Mouse (Mus musculus) heart, embryonic 10.5 days (tissue): ENCODE results near the gene Serpina1e. TPM values are rescaled to one million over a fixed set of nuclear protein-coding genes. Genes with fewer than 3 reads are reported as not detected.
"Not testable (repeated sequence)": the region's sequence is repeated elsewhere in the genome, so short reads cannot be mapped to it uniquely, and the experiment has no call there.

Experiments
- DNase-seq: peaks from one replicate; pipeline ENCODE4 v3.0.0-alpha.2; 2017; ENCODE audit warnings: low spot score
- H3K27ac ChIP-seq: fragments of 300-500 bp; sonication (generic); 2 replicates; pipeline ENCODE4 v1.5.1; 2016; ENCODE audit warnings: mild to moderate bottlenecking
- H3K27me3 ChIP-seq: fragments of 300-500 bp; sonication (generic); 2 replicates; pipeline ENCODE4 v1.6.1; 2016; ENCODE audit warnings: mild to moderate bottlenecking; ENCODE audit not compliant: poor library complexity, insufficient read depth, severe bottlenecking
- H3K36me3 ChIP-seq: fragments of 300-500 bp; sonication (generic); 2 replicates; pipeline ENCODE4 v1.6.1; 2016; ENCODE audit warnings: mild to moderate bottlenecking, moderate library complexity
- H3K4me1 ChIP-seq: fragments of 300-500 bp; sonication (generic); 2 replicates; pipeline ENCODE4 v1.6.1; 2016; ENCODE audit warnings: mild to moderate bottlenecking
- H3K4me3 ChIP-seq: fragments of 300-500 bp; sonication (generic); 2 replicates; pipeline ENCODE4 v1.5.1; 2016; ENCODE audit warnings: mild to moderate bottlenecking, moderate library complexity
- H3K9me3 ChIP-seq: fragments of 300-500 bp; sonication (generic); 2 replicates; pipeline ENCODE4 v1.6.1; 2016; ENCODE audit warnings: mild to moderate bottlenecking, moderate library complexity
- WGBS: fragments of 180-500 bp; shearing (Covaris S2); methylation state at CpG from one replicate; pipeline ENCODE4 v1.1.7; 2016; 5-methylcytosine and 5-hydroxymethylcytosine counted together
- polyA plus RNA-seq: library from polyadenylated mRNA; unstranded; fragments of >200 nt; fragmentation: Nextera tagmentation; extraction: Ambion mirVana; gene quantifications from 2 replicates; pipeline ENCODE4 v1.2.1, GENCODE M21; 2016

The Serpina1e gene
- polyA plus RNA-seq, 1 experiment from 2014 or later, result 6.2 TPM

- Histone ChIP-seq H3K4me1 (no peaks in the 10 kb centered on the region), H3K27me3 (peaks cover 8% of the 10 kb centered on the region; the same call in 1 of the 2 replicates), H3K4me3 (no peak overlapping the region), H3K27ac (no peak overlapping the region), H3K9me3 (no peaks in the 10 kb centered on the region), H3K36me3 (no peaks in the 10 kb centered on the region)
- WGBS, result 57% methylated on average over 4 of the region's 4 CpGs
- no peak for DNase-seq
Measured at GRCm38 (mm10) chr12:103984935-103985334, 26.2 kb upstream of the Serpina1e start.

GRCm38 (mm10) chr12:103981646-103982360 is 23.0 kb upstream of the Serpina1e start:
- 58% methylated on average over 7 of the region's 7 CpGs for WGBS
- Histone ChIP-seq H3K36me3 (no peaks in the 10 kb centered on the region), H3K4me1 (no peaks in the 10 kb centered on the region), H3K27ac (no peak overlapping the region), H3K27me3 (no peaks in the 10 kb centered on the region; the same call in 1 of the 2 replicates), H3K4me3 (no peak overlapping the region), H3K9me3 (no peaks in the 10 kb centered on the region)
- DNase-seq, result no peak

- no peaks in the 10 kb centered on the region for H3K4me1 ChIP-seq
- WGBS, result 77% methylated on average over 10 of the region's 10 CpGs
- H3K4me3 ChIP-seq, result no peak overlapping the region
- no peak for DNase-seq
- H3K27me3 ChIP-seq, result no peaks in the 10 kb centered on the region
- no peak overlapping the region for H3K27ac ChIP-seq
- H3K36me3 ChIP-seq, result no peaks in the 10 kb centered on the region
- no peaks in the 10 kb centered on the region for H3K9me3 ChIP-seq
Measured at GRCm38 (mm10) chr12:103978294-103978693, 19.5 kb upstream of the Serpina1e start.

GRCm38 (mm10) chr12:103977846-103978245 is 19.1 kb upstream of the Serpina1e start:
- no peaks in the 10 kb centered on the region for H3K4me1 ChIP-seq
- WGBS, result 36% methylated on average over 5 of the region's 5 CpGs
- H3K4me3 ChIP-seq, result no peak overlapping the region
- H3K9me3 ChIP-seq, result no peaks in the 10 kb centered on the region
- H3K27ac ChIP-seq, result no peak overlapping the region
- no peak for DNase-seq
- H3K36me3 ChIP-seq, result no peaks in the 10 kb centered on the region
- no peaks in the 10 kb centered on the region for H3K27me3 ChIP-seq

GRCm38 (mm10) chr12:103977060-103977459 is 18.3 kb upstream of the Serpina1e start:
- Histone ChIP-seq H3K27ac (no peak overlapping the region), H3K27me3 (no peaks in the 10 kb centered on the region), H3K9me3 (no peaks in the 10 kb centered on the region), H3K36me3 (no peaks in the 10 kb centered on the region), H3K4me3 (no peak overlapping the region), H3K4me1 (no peaks in the 10 kb centered on the region)
- 64% methylated on average over 3 of the region's 3 CpGs for WGBS
- DNase-seq, result no peak

- Histone ChIP-seq H3K27me3 (no peaks in the 10 kb centered on the region), H3K36me3 (no peaks in the 10 kb centered on the region), H3K4me1 (no peaks in the 10 kb centered on the region), H3K27ac (no peak overlapping the region), H3K4me3 (no peak overlapping the region), H3K9me3 (no peaks in the 10 kb centered on the region)
- 89% methylated on average over 4 of the region's 4 CpGs for WGBS
- no peak for DNase-seq
Measured at GRCm38 (mm10) chr12:103971080-103971479, 12.3 kb upstream of the Serpina1e start.

- no peak for DNase-seq
- Histone ChIP-seq H3K9me3 (no peaks in the 10 kb centered on the region), H3K4me1 (no peaks in the 10 kb centered on the region), H3K27ac (no peak overlapping the region), H3K4me3 (no peak overlapping the region), H3K27me3 (no peaks in the 10 kb centered on the region), H3K36me3 (no peaks in the 10 kb centered on the region)
- WGBS, result 86% methylated on average over 9 of the region's 9 CpGs
Measured at GRCm38 (mm10) chr12:103969577-103970116, 10.9 kb upstream of the Serpina1e start.

- Histone ChIP-seq H3K4me3 (no peak overlapping the region), H3K4me1 (no peaks in the 10 kb centered on the region), H3K9me3 (no peaks in the 10 kb centered on the region), H3K27me3 (no peaks in the 10 kb centered on the region), H3K36me3 (no peaks in the 10 kb centered on the region), H3K27ac (no peak overlapping the region)
- no peak for DNase-seq
- WGBS, result 70% methylated on average over 3 of the region's 3 CpGs
Measured at GRCm38 (mm10) chr12:103966761-103967160, 8.0 kb upstream of the Serpina1e start.

- 81% methylated on average over 4 of the region's 4 CpGs for WGBS
- H3K9me3 ChIP-seq, result 0 out of 2 replicates have a peak, but pooled peaks cover 8% of the 10 kb centered on the region
Measured at GRCm38 (mm10) chr12:103963288-103963687, 4.5 kb upstream of the Serpina1e start.

GRCm38 (mm10) chr12:103962860-103963259 is 4.1 kb upstream of the Serpina1e start:
- Histone ChIP-seq H3K27ac (no peak overlapping the region), H3K4me3 (no peak overlapping the region)
- WGBS, result 77% methylated on average over 8 of the region's 8 CpGs

More at GRCm38 (mm10) chr12:103963288-103963687, 4.5 kb upstream of the Serpina1e start:
- H3K36me3 ChIP-seq, result no peaks in the 10 kb centered on the region
- H3K27ac ChIP-seq, result no peak overlapping the region
- no peaks in the 10 kb centered on the region for H3K27me3 ChIP-seq
- DNase-seq, result no peak
- no peaks in the 10 kb centered on the region for H3K4me1 ChIP-seq
- no peak overlapping the region for H3K4me3 ChIP-seq

GRCm38 (mm10) chr12:103962337-103962736 is 3.6 kb upstream of the Serpina1e start:
- Histone ChIP-seq H3K27me3 (no peaks in the 10 kb centered on the region), H3K9me3 (0 out of 2 replicates have a peak, but pooled peaks cover 8% of the 10 kb centered on the region), H3K4me3 (no peak overlapping the region), H3K36me3 (no peaks in the 10 kb centered on the region), H3K4me1 (no peaks in the 10 kb centered on the region), H3K27ac (no peak overlapping the region)
- WGBS, result 81% methylated on average over 5 of the region's 5 CpGs
- DNase-seq, result no peak

More at GRCm38 (mm10) chr12:103962860-103963259, 4.1 kb upstream of the Serpina1e start:
- Histone ChIP-seq H3K27me3 (no peaks in the 10 kb centered on the region), H3K4me1 (no peaks in the 10 kb centered on the region), H3K9me3 (0 out of 2 replicates have a peak, but pooled peaks cover 8% of the 10 kb centered on the region), H3K36me3 (no peaks in the 10 kb centered on the region)
- DNase-seq, result no peak

- Histone ChIP-seq H3K4me3 (no peak overlapping the region), H3K4me1 (no peaks in the 10 kb centered on the region), H3K9me3 (0 out of 2 replicates have a peak, but pooled peaks cover 8% of the 10 kb centered on the region), H3K27ac (no peak overlapping the region), H3K36me3 (no peaks in the 10 kb centered on the region), H3K27me3 (no peaks in the 10 kb centered on the region)
- no peak for DNase-seq
- 80% methylated on average over 1 of the region's 1 CpGs for WGBS
Measured at GRCm38 (mm10) chr12:103961716-103962115, 2.9 kb upstream of the Serpina1e start.

- H3K4me3 ChIP-seq, DNase-seq, H3K4me1 ChIP-seq, H3K27me3 ChIP-seq, H3K9me3 ChIP-seq, H3K36me3 ChIP-seq, H3K27ac ChIP-seq: not testable (repeated sequence)
- WGBS, result 90% methylated on average over 2 of the region's 2 CpGs
Measured at GRCm38 (mm10) chr12:103956555-103956954, 2.2 kb downstream of the Serpina1e start.
